Mouse (Mus musculus): ENCODE results near the gene Chil1.

Chil1 gene

DNA sequence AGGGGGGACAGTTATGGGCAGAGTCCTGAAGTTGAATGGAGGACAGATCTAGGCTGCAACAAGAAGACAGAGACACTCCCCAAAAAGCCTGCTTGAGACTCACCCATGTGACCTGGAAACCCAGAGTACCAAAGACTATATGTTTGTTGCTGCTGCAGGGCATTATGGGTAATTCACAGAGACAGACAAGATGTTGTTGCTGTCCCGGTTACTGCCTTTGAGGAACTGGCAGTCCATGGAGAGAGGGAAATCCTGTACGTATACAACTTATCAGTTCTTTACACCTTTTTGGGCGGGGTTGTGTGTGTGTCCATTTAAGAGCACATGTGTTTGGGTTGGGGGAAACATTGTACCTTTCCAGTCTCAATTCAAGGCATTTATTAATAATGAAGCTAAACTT, 49.7 kb downstream of the Chil1 start:
- DNase-seq (ENCODE audit: low spot score) = no peak

DNA sequence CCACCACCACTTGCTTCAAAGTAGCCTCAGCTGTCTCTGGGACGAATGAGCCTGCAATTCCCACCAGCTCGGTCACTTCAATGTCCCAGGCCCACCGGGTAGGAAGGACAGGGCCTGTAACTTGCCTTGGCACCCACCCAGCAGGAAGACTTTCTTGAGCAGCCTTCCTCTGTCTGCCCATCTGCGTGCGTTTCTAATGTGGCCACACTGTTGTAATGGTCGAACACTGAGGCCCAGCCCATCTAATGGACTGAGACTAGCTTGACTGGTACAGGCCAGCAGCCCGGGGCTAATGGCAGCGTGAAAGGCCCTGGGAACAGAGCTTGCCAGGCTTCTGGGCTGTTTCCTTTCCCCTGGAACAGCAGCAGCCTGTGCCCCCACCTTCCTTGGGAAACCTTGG, 50.4 kb downstream of the Chil1 start:
- no peak for DNase-seq (ENCODE audit: low spot score)

GRCm38 (mm10) chr1:134232778-134233531, 51.0 kb downstream of the Chil1 start:
- no peak for DNase-seq (ENCODE audit: low spot score)

GRCm38 (mm10) chr1:134233681-134234454, 51.9 kb downstream of the Chil1 start:
- no peak for DNase-seq (ENCODE audit: low spot score)

DNA sequence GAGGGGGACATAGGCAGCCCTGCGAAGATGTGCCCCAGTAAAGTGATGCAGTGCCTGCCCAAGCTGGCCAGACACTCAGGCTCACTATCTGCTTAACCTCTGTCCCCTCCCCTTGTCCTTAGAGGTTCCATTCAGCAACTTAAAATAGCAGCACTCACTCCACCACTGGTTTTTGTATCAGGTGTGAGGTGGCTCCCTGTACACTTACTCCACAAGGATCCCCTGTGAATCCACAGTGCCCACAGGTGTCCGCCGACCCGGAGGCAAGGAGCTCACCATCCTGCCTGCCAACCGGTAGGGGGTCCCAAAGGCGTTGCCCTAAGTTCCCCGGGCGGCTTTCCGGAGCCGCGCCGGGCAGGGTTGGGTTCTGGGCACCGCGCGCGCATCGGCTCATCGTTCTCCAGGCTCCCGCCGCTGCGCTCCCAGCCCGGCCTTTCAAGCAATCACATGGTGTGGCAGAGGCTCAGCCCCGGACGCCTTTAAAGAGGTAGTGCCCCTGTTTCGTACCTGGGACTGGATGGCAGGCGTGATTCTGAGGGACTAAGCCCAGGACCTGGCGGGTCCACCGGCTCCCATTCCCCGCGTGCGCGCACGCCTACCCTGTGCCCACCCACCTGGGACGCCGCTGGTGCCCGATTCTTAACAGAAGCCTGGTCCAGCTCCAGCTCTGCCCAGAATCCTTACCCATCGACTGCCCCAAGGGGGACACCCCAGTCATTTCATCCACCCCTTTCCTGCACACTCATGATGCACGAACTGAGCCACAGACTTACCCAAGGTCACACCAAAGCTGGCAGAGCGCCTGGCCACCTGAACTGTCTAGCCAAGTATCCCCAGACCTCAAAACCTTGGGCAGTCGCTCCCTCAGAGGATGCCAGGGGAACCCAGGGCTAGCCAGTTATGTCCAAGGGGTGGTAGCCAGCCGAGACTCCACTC, 52.7 kb downstream of the Chil1 start:
- DNase-seq (ENCODE audit: low spot score) = no peak

- no peak for DNase-seq (ENCODE audit: low spot score)
These were observed 53.5 kb downstream of the Chil1 start, which contains the start of gene Adora1 for GRCm38 (mm10) chr1:134235391-134235921. Gene Adora1, minus strand, starts transcription at chr1:134235431.

DNA sequence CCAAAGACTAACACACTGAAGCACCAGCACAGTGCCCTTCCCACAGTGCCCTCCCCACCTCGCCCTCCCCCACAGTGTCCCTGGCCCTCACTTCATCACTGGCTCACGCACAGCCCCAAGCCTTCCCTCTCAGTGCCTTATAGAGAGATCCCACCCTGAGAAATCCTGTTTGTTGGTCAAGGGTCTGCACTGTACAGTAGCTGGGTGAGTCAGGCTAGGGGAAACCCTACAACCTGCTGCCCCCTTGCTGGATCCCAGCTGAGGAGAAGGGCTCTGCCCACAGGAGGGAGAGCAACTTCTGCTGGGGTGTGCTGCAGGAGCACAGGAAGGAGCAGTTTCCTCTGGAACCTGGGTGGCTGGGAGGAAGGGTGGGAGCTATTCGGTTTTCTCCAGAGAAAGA, 54.2 kb downstream of the Chil1 start:
- DNase-seq (ENCODE audit: low spot score) = no peak

- no peak for DNase-seq (ENCODE audit: low spot score)
These were observed 55.5 kb downstream of the Chil1 start for GRCm38 (mm10) chr1:134237438-134237837.
